Mouse (Mus musculus): Measurements from ENCODE around the gene Armc9. TPM values are rescaled to one million over a fixed set of nuclear protein-coding genes. Genes with fewer than 3 reads are reported as not detected.

The Armc9 gene
- polyA plus RNA-seq, 1 experiment from 2014 or later, result 20.5 TPM

DNA sequence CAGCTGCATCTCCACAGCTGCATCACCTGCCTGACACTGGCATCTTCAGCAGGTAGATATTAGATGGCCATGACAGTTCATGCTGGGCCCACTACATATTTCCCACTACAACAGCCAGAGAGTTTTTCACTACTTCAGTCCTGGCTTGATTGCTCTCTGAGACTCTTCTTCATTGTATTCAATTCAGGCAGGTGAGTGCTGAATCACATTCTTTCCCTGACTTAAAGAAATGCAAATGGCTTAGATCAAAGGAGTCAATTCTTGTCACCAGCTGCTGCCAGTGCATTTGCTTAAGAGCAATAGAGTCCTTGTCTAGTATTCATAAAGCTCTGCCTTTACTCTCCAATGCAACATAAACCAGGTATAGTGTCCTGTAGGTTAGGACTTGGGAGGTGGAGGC lies 46.7 kb downstream of the Armc9 start:
- ATAC-seq (ENCODE audit: low read depth), result no peak
- Histone ChIP-seq H3K4me1 (replicated peaks; ENCODE audit: control insufficient read depth, insufficient read depth, low read length) (no peaks in the 10 kb centered on the region), H3K9ac (ENCODE audit: low read length) (no peak overlapping the region), H3K27me3 (ENCODE audit: control insufficient read depth, insufficient read depth, low read depth, low read length) (no peaks in the 10 kb centered on the region), H3K36me3 (ENCODE audit: control insufficient read depth, insufficient read depth, low read length) (peaks cover 4% of the 10 kb centered on the region; the same call in 1 of the 2 replicates), H3K9me3 (ENCODE audit: control insufficient read depth, low read length) (no peaks in the 10 kb centered on the region), H3K27ac (ENCODE audit: low read length) (no peak overlapping the region), H3K4me2 (ENCODE audit: low read depth, low read length) (no peak overlapping the region), H3K4me3 (ENCODE audit: low read length) (no peak overlapping the region)

DNA sequence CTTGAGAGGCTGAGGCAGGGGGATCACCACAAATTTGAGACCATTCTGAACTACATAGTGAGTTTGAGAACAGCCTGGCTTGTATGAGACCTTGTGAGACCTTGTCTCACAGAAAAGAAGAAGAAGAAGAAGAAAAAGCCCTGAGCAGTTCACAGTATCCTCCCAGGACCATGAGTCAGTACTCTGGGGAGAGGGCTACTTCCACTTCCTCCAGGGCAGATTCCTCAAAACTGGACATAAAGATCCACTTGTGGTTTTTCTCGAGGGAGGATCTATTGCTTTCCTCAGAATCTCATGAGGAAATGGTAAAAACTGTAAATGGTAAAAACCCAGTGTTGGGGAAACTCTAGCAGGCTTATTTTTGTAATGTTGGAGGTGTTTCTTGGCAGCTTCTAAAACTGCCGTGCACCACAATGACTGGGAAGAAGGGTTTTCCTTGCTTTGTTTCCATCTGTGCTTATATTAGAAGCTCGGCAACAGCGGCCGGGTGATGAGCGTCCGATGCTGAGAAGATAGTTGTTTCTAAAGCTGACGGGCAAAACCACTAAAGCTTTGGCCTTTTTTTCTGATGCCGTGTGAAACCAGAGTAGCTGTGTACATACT lies 48.1 kb downstream of the Armc9 start:
- Histone ChIP-seq H3K27ac (ENCODE audit: low read length) (no peak overlapping the region), H3K4me3 (ENCODE audit: low read length) (no peak overlapping the region), H3K36me3 (ENCODE audit: control insufficient read depth, insufficient read depth, low read length) (peaks cover 4% of the 10 kb centered on the region; the same call in 1 of the 2 replicates), H3K9ac (ENCODE audit: low read length) (no peak overlapping the region), H3K4me2 (ENCODE audit: low read depth, low read length) (no peak overlapping the region), H3K4me1 (replicated peaks; ENCODE audit: control insufficient read depth, insufficient read depth, low read length) (no peaks in the 10 kb centered on the region), H3K27me3 (ENCODE audit: control insufficient read depth, insufficient read depth, low read depth, low read length) (no peaks in the 10 kb centered on the region), H3K9me3 (ENCODE audit: control insufficient read depth, low read length) (no peaks in the 10 kb centered on the region)
- 77% methylated on average over 9 of the region's 9 CpGs for WGBS
- no peak for ATAC-seq (ENCODE audit: low read depth)

- H3K27ac ChIP-seq (ENCODE audit: low read length), result no peak overlapping the region
- no peaks in the 10 kb centered on the region for H3K9me3 ChIP-seq (ENCODE audit: control insufficient read depth, low read length)
- H3K4me2 ChIP-seq (ENCODE audit: low read depth, low read length), result no peak overlapping the region
- H3K9ac ChIP-seq (ENCODE audit: low read length), result no peak overlapping the region
- peaks cover 9% of the 10 kb centered on the region for H3K36me3 ChIP-seq (ENCODE audit: control insufficient read depth, insufficient read depth, low read length)
- ATAC-seq (ENCODE audit: low read depth), result no peak
- H3K4me3 ChIP-seq (ENCODE audit: low read length), result no peak overlapping the region
- 79% methylated on average over 7 of the region's 7 CpGs for WGBS
- H3K27me3 ChIP-seq (ENCODE audit: control insufficient read depth, insufficient read depth, low read depth, low read length), result no peaks in the 10 kb centered on the region
- H3K4me1 ChIP-seq (replicated peaks; ENCODE audit: control insufficient read depth, insufficient read depth, low read length), result no peaks in the 10 kb centered on the region
Observed at GRCm38 (mm10) chr1:86210676-86211075, 56.1 kb downstream of the Armc9 start.

- H3K36me3 ChIP-seq (ENCODE audit: control insufficient read depth, insufficient read depth, low read length), result peaks cover 9% of the 10 kb centered on the region
- no peak overlapping the region for H3K4me3 ChIP-seq (ENCODE audit: low read length)
- H3K4me2 ChIP-seq (ENCODE audit: low read depth, low read length), result no peak overlapping the region
- no peak overlapping the region for H3K27ac ChIP-seq (ENCODE audit: low read length)
- 86% methylated on average over 1 of the region's 1 CpGs for WGBS
- no peaks in the 10 kb centered on the region for H3K9me3 ChIP-seq (ENCODE audit: control insufficient read depth, low read length)
- no peaks in the 10 kb centered on the region for H3K27me3 ChIP-seq (ENCODE audit: control insufficient read depth, insufficient read depth, low read depth, low read length)
- no peak for ATAC-seq (ENCODE audit: low read depth)
- H3K4me1 ChIP-seq (replicated peaks; ENCODE audit: control insufficient read depth, insufficient read depth, low read length), result no peaks in the 10 kb centered on the region
- H3K9ac ChIP-seq (ENCODE audit: low read length), result no peak overlapping the region
Observed at GRCm38 (mm10) chr1:86211498-86211897, 56.9 kb downstream of the Armc9 start.

DNA sequence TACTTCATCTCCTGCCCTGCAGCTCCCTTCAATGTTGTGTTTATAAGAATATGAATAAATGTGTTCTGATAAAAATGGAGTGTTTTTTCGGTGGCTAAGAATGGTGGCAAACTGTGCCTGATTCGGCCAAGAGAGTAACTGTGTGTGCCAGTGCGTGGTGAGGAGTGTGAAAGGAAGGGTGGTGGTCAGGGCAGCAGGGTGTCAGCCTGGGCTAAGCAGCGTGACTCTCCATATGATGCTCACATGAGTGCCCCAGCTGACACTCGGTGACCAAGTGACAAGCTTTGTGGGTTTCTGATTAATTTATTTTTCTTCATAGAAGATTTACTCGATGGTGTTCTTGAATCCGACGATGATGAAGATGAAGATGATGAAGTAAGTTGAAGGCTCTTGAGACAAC lies 58.2 kb downstream of the Armc9 start:
- Histone ChIP-seq H3K27me3 (ENCODE audit: control insufficient read depth, insufficient read depth, low read depth, low read length) (no peaks in the 10 kb centered on the region), H3K36me3 (ENCODE audit: control insufficient read depth, insufficient read depth, low read length) (peaks cover 9% of the 10 kb centered on the region), H3K4me1 (replicated peaks; ENCODE audit: control insufficient read depth, insufficient read depth, low read length) (no peaks in the 10 kb centered on the region), H3K4me3 (ENCODE audit: low read length) (no peak overlapping the region), H3K9ac (ENCODE audit: low read length) (no peak overlapping the region), H3K27ac (ENCODE audit: low read length) (no peak overlapping the region), H3K9me3 (ENCODE audit: control insufficient read depth, low read length) (no peaks in the 10 kb centered on the region), H3K4me2 (ENCODE audit: low read depth, low read length) (no peak overlapping the region)
- WGBS, result 90% methylated on average over 8 of the region's 8 CpGs
- no peak for ATAC-seq (ENCODE audit: low read depth)

DNA sequence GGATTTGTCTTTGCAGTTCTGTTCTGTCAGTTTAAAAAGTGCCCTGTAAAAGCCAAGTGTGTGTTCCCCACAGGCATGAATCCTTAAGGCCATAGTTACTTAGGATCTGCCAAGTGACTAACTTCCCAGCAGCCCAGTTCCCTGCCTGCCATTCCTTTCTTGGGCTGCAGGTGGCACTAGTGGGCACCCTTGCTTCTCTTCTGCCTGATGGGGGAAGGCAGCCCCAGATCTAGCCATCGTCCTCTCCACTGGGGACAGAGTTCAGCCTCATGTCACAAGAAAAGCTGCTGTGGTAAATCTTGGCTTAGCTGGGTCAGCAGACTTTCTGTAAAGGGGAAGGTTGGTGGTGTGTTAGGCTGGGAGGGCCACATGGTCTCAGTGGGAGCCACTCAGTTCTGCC lies 59.6 kb downstream of the Armc9 start:
- H3K4me1 ChIP-seq (replicated peaks; ENCODE audit: control insufficient read depth, insufficient read depth, low read length), result no peaks in the 10 kb centered on the region
- no peaks in the 10 kb centered on the region for H3K9me3 ChIP-seq (ENCODE audit: control insufficient read depth, low read length)
- no peak overlapping the region for H3K27ac ChIP-seq (ENCODE audit: low read length)
- no peak overlapping the region for H3K4me2 ChIP-seq (ENCODE audit: low read depth, low read length)
- WGBS, result 0% methylated on average over 1 of the region's 1 CpGs
- H3K9ac ChIP-seq (ENCODE audit: low read length), result no peak overlapping the region
- no peaks in the 10 kb centered on the region for H3K27me3 ChIP-seq (ENCODE audit: control insufficient read depth, insufficient read depth, low read depth, low read length)
- H3K36me3 ChIP-seq (ENCODE audit: control insufficient read depth, insufficient read depth, low read length), result peaks cover 8% of the 10 kb centered on the region
- no peak overlapping the region for H3K4me3 ChIP-seq (ENCODE audit: low read length)
- ATAC-seq (ENCODE audit: low read depth), result peak; percentile 41

- no peak overlapping the region for H3K9ac ChIP-seq (ENCODE audit: low read length)
- WGBS, result 93% methylated on average over 1 of the region's 1 CpGs
- ATAC-seq (ENCODE audit: low read depth), result no peak
Observed at GRCm38 (mm10) chr1:86215297-86215696, 60.7 kb downstream of the Armc9 start.

DNA sequence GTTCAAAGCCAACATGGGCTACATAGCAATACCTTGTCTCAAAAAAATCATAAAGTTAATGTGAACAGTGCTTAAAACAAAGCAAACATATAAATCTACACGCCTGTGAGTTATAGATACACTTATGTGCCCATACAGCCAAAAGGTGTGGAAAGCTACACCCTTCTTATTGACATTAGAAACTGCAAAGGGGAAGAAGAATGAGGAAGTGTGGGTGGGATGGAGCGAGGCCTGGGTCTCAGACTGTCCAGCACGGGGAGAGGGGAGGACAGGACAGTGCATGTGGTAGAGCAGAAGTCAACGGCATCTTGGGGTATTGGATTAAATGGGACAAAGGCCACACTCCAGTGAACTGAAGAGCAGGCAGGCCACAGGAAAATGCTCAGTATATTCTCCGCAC lies 61.8 kb downstream of the Armc9 start:
- Histone ChIP-seq H3K9me3 (ENCODE audit: control insufficient read depth, low read length) (no peaks in the 10 kb centered on the region), H3K27ac (ENCODE audit: low read length) (no peak overlapping the region), H3K36me3 (ENCODE audit: control insufficient read depth, insufficient read depth, low read length) (no peaks in the 10 kb centered on the region; the same call in 1 of the 2 replicates), H3K4me2 (ENCODE audit: low read depth, low read length) (no peak overlapping the region), H3K4me1 (replicated peaks; ENCODE audit: control insufficient read depth, insufficient read depth, low read length) (no peaks in the 10 kb centered on the region), H3K27me3 (ENCODE audit: control insufficient read depth, insufficient read depth, low read depth, low read length) (no peaks in the 10 kb centered on the region), H3K4me3 (ENCODE audit: low read length) (no peak overlapping the region), H3K9ac (ENCODE audit: low read length) (no peak overlapping the region)
- ATAC-seq (ENCODE audit: low read depth), result no peak
- WGBS, result 70% methylated on average over 5 of the region's 5 CpGs

More at GRCm38 (mm10) chr1:86215297-86215696, 60.7 kb downstream of the Armc9 start:
- H3K36me3 ChIP-seq (ENCODE audit: control insufficient read depth, insufficient read depth, low read length), result peaks cover 6% of the 10 kb centered on the region
- H3K27me3 ChIP-seq (ENCODE audit: control insufficient read depth, insufficient read depth, low read depth, low read length), result no peaks in the 10 kb centered on the region
- H3K4me1 ChIP-seq (replicated peaks; ENCODE audit: control insufficient read depth, insufficient read depth, low read length), result no peaks in the 10 kb centered on the region
- H3K4me3 ChIP-seq (ENCODE audit: low read length), result no peak overlapping the region
- no peaks in the 10 kb centered on the region for H3K9me3 ChIP-seq (ENCODE audit: control insufficient read depth, low read length)
- no peak overlapping the region for H3K4me2 ChIP-seq (ENCODE audit: low read depth, low read length)
- H3K27ac ChIP-seq (ENCODE audit: low read length), result no peak overlapping the region

DNA sequence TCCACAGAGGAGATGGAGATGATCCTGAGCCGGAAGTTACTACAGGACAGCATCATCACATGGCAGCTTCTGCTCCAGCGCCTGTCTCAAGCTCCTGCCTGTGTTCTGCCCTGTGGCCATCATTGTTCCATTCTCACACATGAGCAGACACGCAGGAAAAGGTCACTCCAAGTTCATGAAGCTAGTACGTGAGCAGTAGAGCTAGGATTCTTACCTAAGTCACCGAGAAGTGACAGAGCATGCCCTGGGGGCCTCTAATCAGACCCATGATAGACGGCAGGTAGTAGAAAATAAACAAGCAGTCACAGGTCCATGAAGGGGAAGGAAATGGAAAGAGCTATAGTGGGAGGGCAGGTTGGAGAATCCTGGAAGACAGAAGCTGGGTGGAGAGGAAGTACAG lies 63.4 kb downstream of the Armc9 start:
- ATAC-seq (ENCODE audit: low read depth), result no peak
- Histone ChIP-seq H3K4me1 (replicated peaks; ENCODE audit: control insufficient read depth, insufficient read depth, low read length) (no peaks in the 10 kb centered on the region), H3K9me3 (ENCODE audit: control insufficient read depth, low read length) (no peaks in the 10 kb centered on the region), H3K27ac (ENCODE audit: low read length) (no peak overlapping the region), H3K36me3 (ENCODE audit: control insufficient read depth, insufficient read depth, low read length) (no peaks in the 10 kb centered on the region; the same call in 1 of the 2 replicates), H3K9ac (ENCODE audit: low read length) (no peak overlapping the region), H3K4me2 (ENCODE audit: low read depth, low read length) (no peak overlapping the region), H3K4me3 (ENCODE audit: low read length) (no peak overlapping the region), H3K27me3 (ENCODE audit: control insufficient read depth, insufficient read depth, low read depth, low read length) (no peaks in the 10 kb centered on the region)
- 35% methylated on average over 6 of the region's 6 CpGs for WGBS

DNA sequence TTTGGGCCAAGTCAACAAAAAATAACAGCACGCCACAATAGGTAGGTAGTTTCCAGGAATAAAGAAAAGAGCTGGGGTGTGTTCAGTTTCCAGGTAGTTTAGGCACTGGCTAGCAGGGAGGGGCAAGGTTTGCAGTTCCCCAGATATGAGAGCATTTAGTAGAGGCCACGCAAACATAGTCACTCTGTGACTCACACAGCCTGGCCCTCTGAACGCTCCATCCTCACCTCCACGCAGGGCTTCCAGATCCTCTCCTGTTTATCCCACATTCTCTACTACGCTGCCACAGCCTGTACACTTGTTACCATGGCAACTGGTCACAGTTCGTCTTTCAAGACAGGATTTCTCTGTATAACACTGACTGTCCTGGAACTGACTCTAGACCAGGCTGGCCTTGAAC lies 70.6 kb downstream of the Armc9 start:
- Histone ChIP-seq H3K4me3 (ENCODE audit: low read length) (no peak overlapping the region), H3K4me2 (ENCODE audit: low read depth, low read length) (no peak overlapping the region), H3K27ac (ENCODE audit: low read length) (no peak overlapping the region), H3K4me1 (replicated peaks; ENCODE audit: control insufficient read depth, insufficient read depth, low read length) (no peaks in the 10 kb centered on the region), H3K27me3 (ENCODE audit: control insufficient read depth, insufficient read depth, low read depth, low read length) (no peaks in the 10 kb centered on the region), H3K9me3 (ENCODE audit: control insufficient read depth, low read length) (no peaks in the 10 kb centered on the region), H3K36me3 (ENCODE audit: control insufficient read depth, insufficient read depth, low read length) (no peaks in the 10 kb centered on the region), H3K9ac (ENCODE audit: low read length) (no peak overlapping the region)
- WGBS, result 55% methylated on average over 6 of the region's 6 CpGs
- ATAC-seq (ENCODE audit: low read depth), result no peak
